25 mouse cellular contexts compared by ENCODE assay signal in the genomic region with DNA sequence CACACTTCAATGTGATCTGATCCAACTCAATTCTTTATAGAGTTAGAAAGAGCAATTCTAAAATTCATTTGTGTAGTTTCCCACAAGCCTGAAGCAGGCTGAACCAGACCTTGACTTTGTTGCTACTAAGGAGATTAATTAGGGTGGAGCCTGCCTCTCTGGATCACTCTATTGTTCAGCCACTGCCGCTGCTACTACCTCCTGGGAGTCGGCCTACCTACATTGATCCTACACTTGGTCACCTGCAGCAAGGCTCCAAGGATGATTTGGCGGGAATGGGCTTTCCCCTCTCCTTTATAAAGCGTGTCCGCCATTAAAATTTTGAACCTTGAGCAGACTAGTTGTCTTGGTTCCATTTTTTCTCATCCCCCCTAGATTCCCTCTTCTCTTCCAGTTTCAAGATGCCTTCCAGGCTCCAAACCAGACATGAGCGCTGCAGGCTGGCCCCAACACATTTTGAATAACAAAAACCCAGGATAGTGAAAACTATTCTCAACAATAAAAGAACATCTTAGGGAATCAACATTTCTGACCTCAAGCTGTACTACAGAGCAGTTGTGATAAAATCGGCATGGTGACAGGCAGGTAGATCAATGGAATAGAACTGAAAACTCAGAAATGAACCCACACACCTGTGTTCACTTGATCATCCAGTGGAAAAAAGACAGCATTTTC.
DNase-seq lines count a peak whose midpoint lies in the region; ATAC-seq and TF ChIP-seq lines count a peak whose summit lies in the region.
"Had no signal": no experiment of that assay in that cellular context is flagged by ENCODE, and none has a peak within 500 bp of the region (broad histone marks: within the 10 kb centered on the region; RNA-seq: fewer than 3 reads in every experiment).

No protein-coding gene starts in this region.

- 76% methylated on average over 7 of the region's 7 CpGs for WGBS in hindbrain, embryonic 13.5 days
- 68% methylated on average over 7 of the region's 7 CpGs for WGBS in midbrain, postnatal 0 days

- H3K4me3 ChIP-seq in hindbrain, embryonic 13.5 days, result no peak overlapping the region
- no peak overlapping the region for H3K4me3 ChIP-seq in midbrain, postnatal 0 days (ENCODE audit: low read depth, low read length)
- H3K4me3 ChIP-seq: embryonic facial prominence, embryonic 13.5 days; embryonic facial prominence, embryonic 15.5 days; erythroblast, embryonic 14.5 days; forebrain, embryonic 10.5 days; forebrain, embryonic 12.5 days had no signal

- H3K4me2 ChIP-seq in hindbrain, embryonic 13.5 days, result no peak overlapping the region
- H3K4me2 ChIP-seq in midbrain, postnatal 0 days (ENCODE audit: low read depth, low read length, poor library complexity, severe bottlenecking), result no peak overlapping the region
- H3K4me2 ChIP-seq: embryonic facial prominence, embryonic 13.5 days; embryonic facial prominence, embryonic 15.5 days; forebrain, embryonic 12.5 days had no signal

- DNase-seq in ES-CJ7 (ENCODE audit: low read depth, low spot score) (peak; percentile 90), R1 (ENCODE audit: low read depth, low spot score) (peak; percentile 85), ZHBTc4 (ENCODE audit: low read depth, low spot score) (peak; percentile 81)
- no peak for DNase-seq in kidney, postnatal 4 days
- no peak for DNase-seq in midbrain, postnatal 0 days (ENCODE audit: low spot score)
- DNase-seq: adrenal gland, adult 8-10 months; adrenal gland, postnatal 14 days; adrenal gland, postnatal 36 days; cerebellum, adult 11-12 months; cerebellum, adult 2 months; cerebellum, adult 9-10 months; cerebellum, postnatal 14 days; cerebellum, postnatal 36 days; embryo, embryonic 11 days had no signal

- ATAC-seq in hindbrain, embryonic 13.5 days (ENCODE audit: low FRiP score), result no peak
- no peak for ATAC-seq in midbrain, postnatal 0 days (ENCODE audit: low FRiP score)
- ATAC-seq: activated CD4-positive, CD25-positive, alpha-beta regulatory T cell, adult 4 months; forebrain, embryonic 14.5 days; forebrain, embryonic 16.5 days; Patski had no signal

- H3K36me3 ChIP-seq in hindbrain, embryonic 13.5 days, result no peaks in the 10 kb centered on the region
- no peaks in the 10 kb centered on the region for H3K36me3 ChIP-seq in midbrain, postnatal 0 days (ENCODE audit: insufficient read depth, low read length)
- H3K36me3 ChIP-seq: embryonic facial prominence, embryonic 13.5 days; embryonic facial prominence, embryonic 15.5 days; forebrain, embryonic 10.5 days; forebrain, embryonic 12.5 days; G1E had no signal

- no peaks in the 10 kb centered on the region for H3K27me3 ChIP-seq in hindbrain, embryonic 13.5 days
- H3K27me3 ChIP-seq in midbrain, postnatal 0 days (ENCODE audit: insufficient read depth, low read length), result no peaks in the 10 kb centered on the region
- H3K27me3 ChIP-seq: embryonic facial prominence, embryonic 13.5 days; embryonic facial prominence, embryonic 15.5 days; forebrain, embryonic 12.5 days; Patski had no signal

- H3K9ac ChIP-seq in hindbrain, embryonic 13.5 days, result no peak overlapping the region
- no peak overlapping the region for H3K9ac ChIP-seq in midbrain, postnatal 0 days (replicated peaks; ENCODE audit: low read length, poor library complexity, severe bottlenecking)
- H3K9ac ChIP-seq: embryonic facial prominence, embryonic 13.5 days; embryonic facial prominence, embryonic 15.5 days; forebrain, embryonic 12.5 days had no signal

- no peak for TF ChIP-seq CTCF in midbrain, postnatal 0 days (IDR thresholded peaks at IDR 0.05)

- no peak overlapping the region for H3K27ac ChIP-seq in hindbrain, embryonic 13.5 days
- no peak overlapping the region for H3K27ac ChIP-seq in midbrain, postnatal 0 days (ENCODE audit: low read depth, low read length)
- H3K27ac ChIP-seq: embryonic facial prominence, embryonic 13.5 days; embryonic facial prominence, embryonic 15.5 days; forebrain, embryonic 10.5 days; forebrain, embryonic 12.5 days had no signal

- H3K9me3 ChIP-seq in hindbrain, embryonic 13.5 days, result no peaks in the 10 kb centered on the region
- H3K9me3 ChIP-seq in midbrain, postnatal 0 days (ENCODE audit: low read length), result no peaks in the 10 kb centered on the region
- H3K9me3 ChIP-seq: embryonic facial prominence, embryonic 13.5 days; embryonic facial prominence, embryonic 15.5 days; forebrain, embryonic 10.5 days; forebrain, embryonic 12.5 days; G1E had no signal

- H3K4me1 ChIP-seq in hindbrain, embryonic 13.5 days (replicated peaks), result no peaks in the 10 kb centered on the region
- H3K4me1 ChIP-seq in midbrain, postnatal 0 days (ENCODE audit: insufficient read depth, low read length), result no peaks in the 10 kb centered on the region
- H3K4me1 ChIP-seq: embryonic facial prominence, embryonic 13.5 days; embryonic facial prominence, embryonic 15.5 days; forebrain, embryonic 10.5 days; forebrain, embryonic 12.5 days had no signal

Comparison
In these comparisons a context has a peak if more than half of its experiments do, and no peak if none do; other contexts are left out.
1. DNase-seq: peak in ES-CJ7 (single experiment), R1 (single experiment) and ZHBTc4 (single experiment); none in kidney, postnatal 4 days (0 of 2) and midbrain, postnatal 0 days (single experiment).